Mouse (Mus musculus) bone marrow, adult 2 months (tissue): ENCODE measurements around the gene Prss35.

Experiments
- CTCF ChIP-seq: fragments of 200-500 bp; IDR thresholded peaks from 2 replicates; pipeline ENCODE4 v1.5.1; 2011; ENCODE audit warnings: low read length, control low read depth; ENCODE audit not compliant: control insufficient read depth, insufficient read depth
- POLR2A ChIP-seq: fragments of 200-500 bp; IDR thresholded peaks from 2 replicates; pipeline ENCODE4 v1.6.1; 2011; ENCODE audit warnings: low read depth, mild to moderate bottlenecking, control low read depth, low read length, borderline replicate concordance; ENCODE audit not compliant: control insufficient read depth

- TF ChIP-seq CTCF (no peak), POLR2A (no peak)
Observed at GRCm38 (mm10) chr9:86798129-86798528, 54.7 kb downstream of the Prss35 start.
